Mouse (Mus musculus): ENCODE results near the gene Zfp367. TPM values are rescaled to one million over a fixed set of nuclear protein-coding genes. Genes with fewer than 3 reads are reported as not detected.

Zfp367 gene
- polyA plus RNA-seq, 1 experiment, result 10.4 TPM

DNA sequence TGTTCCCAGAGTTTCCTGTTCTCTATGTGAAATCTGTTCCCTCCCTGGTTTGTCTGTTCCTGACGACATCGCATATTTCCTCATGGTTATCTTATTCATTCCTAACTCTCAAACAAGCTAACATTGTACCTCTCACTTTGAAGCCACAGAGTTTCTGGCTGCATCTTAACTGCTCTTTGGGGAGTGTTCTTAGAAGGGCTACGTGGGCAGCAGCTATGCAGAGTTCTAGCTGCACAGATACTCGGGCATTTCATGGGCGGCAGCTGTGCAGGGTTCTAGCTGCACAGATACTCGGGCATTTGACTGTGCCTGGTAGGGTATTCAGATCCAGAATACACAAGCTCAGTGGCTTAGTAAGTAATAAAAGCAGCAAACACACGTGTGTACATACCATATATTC, 64.9 kb downstream of the Zfp367 start:
- no peak for DNase-seq
- H3K4me3 ChIP-seq (replicated peaks; ENCODE audit: extremely low read depth, low read depth, low read length), result no peak overlapping the region
- TF ChIP-seq CTCF (IDR thresholded peaks at IDR 0.05; ENCODE audit: insufficient read depth, low read length) (no peak), POLR2A (IDR thresholded peaks at IDR 0.05; ENCODE audit: borderline replicate concordance, extremely low read depth, low read depth, low read length) (no peak)
- 56% methylated on average over 7 of the region's 7 CpGs for WGBS
- H3K4me1 ChIP-seq (ENCODE audit: control insufficient read depth, insufficient read depth, low read length), result no peaks in the 10 kb centered on the region

DNA sequence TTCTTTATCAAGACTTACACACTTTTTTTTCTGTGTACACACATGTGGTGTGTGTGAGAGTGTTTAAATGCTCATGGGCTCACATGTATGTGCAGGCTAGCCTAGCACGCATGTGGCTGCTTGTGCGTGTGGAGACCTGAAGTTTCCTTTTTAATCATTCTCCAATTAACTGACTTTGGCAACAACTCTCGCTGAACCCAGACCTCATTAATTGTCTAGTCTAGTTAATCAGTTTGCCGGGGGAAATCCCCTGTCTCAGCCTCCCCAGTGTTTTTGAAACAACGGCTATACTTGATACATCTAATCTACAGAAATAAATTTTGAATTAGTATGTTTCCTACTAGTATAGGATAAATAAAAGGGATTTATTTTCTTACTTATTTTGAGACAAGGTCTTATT, 67.0 kb downstream of the Zfp367 start:
- WGBS, result 89% methylated on average over 5 of the region's 5 CpGs
- TF ChIP-seq CTCF (IDR thresholded peaks at IDR 0.05; ENCODE audit: insufficient read depth, low read length) (no peak), POLR2A (IDR thresholded peaks at IDR 0.05; ENCODE audit: borderline replicate concordance, extremely low read depth, low read depth, low read length) (no peak)
- DNase-seq, result no peak
- Histone ChIP-seq H3K4me1 (ENCODE audit: control insufficient read depth, insufficient read depth, low read length) (no peaks in the 10 kb centered on the region), H3K4me3 (replicated peaks; ENCODE audit: extremely low read depth, low read depth, low read length) (no peak overlapping the region)

DNA sequence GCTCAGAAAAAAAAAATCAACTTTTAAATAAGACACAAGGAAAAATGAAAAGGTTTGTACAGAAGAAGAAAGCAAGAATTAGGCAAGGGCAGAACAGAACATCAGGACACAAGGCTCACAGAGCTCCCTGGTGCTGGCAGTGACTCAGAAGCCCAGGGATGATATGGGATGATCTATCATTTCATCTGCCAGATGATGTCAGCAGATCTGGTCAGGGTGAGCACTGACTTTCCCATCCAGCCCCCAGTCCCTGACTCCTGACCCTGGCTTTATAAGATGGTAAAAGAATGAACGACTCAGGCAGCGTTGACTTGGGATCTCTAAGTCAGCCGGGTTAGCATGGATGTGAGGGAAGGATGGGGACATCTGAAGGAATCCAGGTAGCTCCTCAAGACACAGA, 69.7 kb downstream of the Zfp367 start:
- no peak for DNase-seq
- H3K4me3 ChIP-seq (replicated peaks; ENCODE audit: extremely low read depth, low read depth, low read length), result no peak overlapping the region
- H3K4me1 ChIP-seq (ENCODE audit: control insufficient read depth, insufficient read depth, low read length), result no peaks in the 10 kb centered on the region
- TF ChIP-seq CTCF (IDR thresholded peaks at IDR 0.05; ENCODE audit: insufficient read depth, low read length), result no peak
- TF ChIP-seq POLR2A (IDR thresholded peaks at IDR 0.05; ENCODE audit: borderline replicate concordance, extremely low read depth, low read depth, low read length), result no peak
- WGBS, result 78% methylated on average over 3 of the region's 3 CpGs

Other genes with a start within 250 kb of the Zfp367 start
- not detected in 2 replicates for gene Hsd17b3, start 64.0 kb downstream of the Zfp367 start, polyA plus RNA-seq (2012; rRNA removed)
- gene Slc35d2, start 23.8 kb downstream of the Zfp367 start, polyA plus RNA-seq (2012; rRNA removed), result 5.7 and 6.8 TPM in 2 replicates
- 22.6 and 26.7 TPM in 2 replicates for gene Habp4, start 8.6 kb upstream of the Zfp367 start, polyA plus RNA-seq (2012; rRNA removed)
- 4.2 and 6.6 TPM in 2 replicates for gene Cdc14b, start 122.1 kb upstream of the Zfp367 start, polyA plus RNA-seq (2012; rRNA removed)
- gene Aaed1, start 159.5 kb upstream of the Zfp367 start, polyA plus RNA-seq (2012; rRNA removed), result 17.8 and 18.0 TPM in 2 replicates
- 62.8 and 98.1 TPM in 2 replicates for gene Ctsl, start 217.7 kb upstream of the Zfp367 start, polyA plus RNA-seq (2012; rRNA removed)